Mouse (Mus musculus) heart, postnatal 4 days (tissue): ENCODE results near the gene Vmn1r181. TPM values are rescaled to one million over a fixed set of nuclear protein-coding genes. Genes with fewer than 3 reads are reported as not detected.
"Not testable (repeated sequence)": the region's sequence is repeated elsewhere in the genome, so short reads cannot be mapped to it uniquely, and the experiment has no call there.

Experiments used
- DNase-seq: peaks from one replicate; pipeline ENCODE4 v3.0.0; 2021
- total RNA-seq, 2 experiments: library from RNA; stranded (reverse); gene quantifications; 2 replicates each; pipeline ENCODE4 v1.2.3; 2021

The Vmn1r181 gene
- not detected for total RNA-seq

DNA sequence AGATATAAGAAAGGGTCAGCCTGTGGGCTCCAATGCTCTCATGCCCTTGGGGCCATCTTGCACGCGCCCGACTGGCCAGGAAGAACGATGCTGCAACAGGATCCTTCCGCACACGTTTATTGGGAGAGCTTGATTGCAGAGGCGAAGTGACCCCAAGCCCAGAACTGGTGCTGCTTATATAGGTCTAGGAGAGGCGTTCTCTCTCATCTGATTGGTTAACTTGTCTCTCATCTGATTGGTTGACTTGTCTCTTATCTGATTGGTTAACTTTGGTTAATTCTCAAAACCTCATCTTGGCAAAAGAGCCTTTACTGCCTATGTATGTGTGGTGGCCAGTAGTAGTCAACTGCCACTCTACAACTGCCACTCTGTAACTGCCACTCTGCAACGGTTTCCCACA lies at the start of gene Vmn1r181:
TSS of gene Vmn1r181 (plus strand) at position 301 of the 400 bp plus-strand sequence.
- not testable (repeated sequence) for DNase-seq

DNA sequence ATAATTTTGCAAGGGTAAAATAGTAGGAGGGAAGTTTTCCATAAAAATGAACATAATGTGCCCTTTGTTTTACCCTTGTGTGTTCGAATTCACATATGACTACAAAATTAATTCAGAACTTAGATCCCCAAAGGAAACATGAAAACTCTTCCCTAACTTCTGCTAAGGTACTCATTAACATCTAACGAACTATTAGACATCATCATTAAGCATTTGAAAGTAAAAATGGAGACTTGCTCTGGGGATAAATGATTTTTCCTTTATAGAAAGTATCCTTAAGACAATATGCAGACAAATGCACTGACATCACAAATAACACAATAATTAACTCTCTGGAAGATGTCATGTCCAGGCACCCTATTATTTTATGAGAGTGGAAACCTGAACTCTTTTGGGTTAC lies 47.7 kb upstream of the Vmn1r181 start, which contains the start of gene Vmn1r179:
TSS of gene Vmn1r179 (plus strand) at position 301 of the 400 bp plus-strand sequence.
- no peak for DNase-seq

DNA sequence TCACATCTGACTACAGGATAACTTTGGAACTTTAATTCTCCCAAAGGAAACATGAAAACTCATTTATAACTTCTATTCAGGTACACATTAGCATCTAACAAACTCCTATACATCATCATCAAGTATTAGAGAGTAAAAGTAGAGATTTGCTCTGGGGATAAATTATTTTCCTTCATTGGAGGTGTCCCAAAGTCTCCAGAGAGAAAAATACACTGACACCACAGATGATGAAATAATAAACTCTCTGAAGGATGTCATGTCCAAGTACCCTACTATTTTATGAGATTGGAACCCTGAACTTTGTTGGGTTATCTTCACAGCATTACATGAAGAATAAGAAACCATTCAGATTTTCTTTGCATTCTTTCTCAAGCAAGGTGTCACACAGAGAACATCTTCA lies 24.1 kb upstream of the Vmn1r181 start, which contains the start of gene Vmn1r180:
TSS of gene Vmn1r180 (plus strand) at position 301 of the 400 bp plus-strand sequence.
- no peak for DNase-seq

DNA sequence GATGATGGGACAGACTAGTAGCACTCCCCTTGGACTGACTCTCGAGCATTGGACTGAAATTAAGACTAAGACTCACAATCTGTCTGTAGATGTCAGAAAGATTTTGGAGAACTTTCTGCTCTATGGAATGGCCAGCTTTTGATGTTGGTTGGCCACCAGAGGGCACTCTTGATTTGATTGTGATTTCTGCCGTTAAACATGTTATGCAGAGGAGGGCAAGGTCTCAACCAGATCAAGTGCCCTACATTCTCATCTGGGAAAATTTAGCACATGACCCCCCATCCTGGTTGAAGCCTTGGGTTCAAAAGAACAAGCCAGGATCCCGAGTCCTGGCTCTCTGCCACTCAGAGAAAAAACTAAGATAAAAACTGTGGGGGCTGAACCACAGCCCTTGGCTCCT lies 6.4 kb upstream of the Vmn1r181 start:
- peak; percentile 24 for DNase-seq

DNA sequence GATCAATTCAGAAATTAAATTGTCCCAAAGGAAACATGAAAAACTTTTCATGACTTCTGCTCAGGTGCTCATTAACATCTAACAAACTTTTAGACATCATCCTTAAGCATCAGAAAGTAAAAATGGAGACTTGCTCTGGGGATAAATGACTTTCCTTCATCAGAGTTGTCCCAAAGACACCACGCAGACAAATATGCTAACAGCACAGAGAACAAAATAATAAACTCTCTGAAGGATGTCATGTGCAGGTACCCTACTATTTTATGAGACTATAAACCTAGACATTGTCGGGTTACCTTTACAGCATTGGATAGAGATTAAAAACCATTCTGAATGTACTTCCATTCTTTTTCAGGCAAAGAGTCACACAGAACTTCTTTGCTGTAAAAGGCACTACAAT lies 27.0 kb downstream of the Vmn1r181 start, which contains the start of gene V1rd19:
TSS of gene V1rd19 (plus strand) at position 301 of the 400 bp plus-strand sequence.
- no peak for DNase-seq

Other genes starting within 250 kb of the Vmn1r181 start
- not detected for gene Vmn1r174, start 222.3 kb upstream of the Vmn1r181 start, total RNA-seq
- not detected for gene Vmn1r175, start 164.0 kb upstream of the Vmn1r181 start, total RNA-seq
- gene Vmn1r176, start 137.2 kb upstream of the Vmn1r181 start, total RNA-seq: not detected
- gene Vmn1r177, start 108.2 kb upstream of the Vmn1r181 start, total RNA-seq: not detected
- gene Vmn1r178, start 82.6 kb upstream of the Vmn1r181 start, total RNA-seq: not detected
- gene Vmn1r179, start 47.6 kb upstream of the Vmn1r181 start, total RNA-seq: not detected
- not detected for gene Vmn1r180, start 24.0 kb upstream of the Vmn1r181 start, total RNA-seq
- gene V1rd19, start 27.1 kb downstream of the Vmn1r181 start, total RNA-seq: not detected
- not detected for gene Vmn1r183, start 78.6 kb downstream of the Vmn1r181 start, total RNA-seq
- 10 to 100 TPM; 11.1 to 11.3 TPM for gene Zfp180, start 107.3 kb downstream of the Vmn1r181 start, total RNA-seq
- 1 to 10 TPM; 2.2 to 3.4 TPM for gene Zfp112, start 137.7 kb downstream of the Vmn1r181 start, total RNA-seq
- gene Zfp235, start 159.6 kb downstream of the Vmn1r181 start, total RNA-seq: 1 to 10 TPM; 4.1 to 5.1 TPM
- gene Zfp114, start 200.4 kb downstream of the Vmn1r181 start, total RNA-seq: under 1 TPM; 0.23 to 0.76 TPM
- 10 to 100 TPM in 1 of 2 experiments, 1 to 10 TPM in 1; 8.2 to 10.3 TPM for gene Zfp111, start 236.8 kb downstream of the Vmn1r181 start, total RNA-seq